Mouse (Mus musculus) olfactory bulb, adult 2 months (tissue): ENCODE results near the gene Avpr2.

Source experiments
- CTCF ChIP-seq: fragments of 200-500 bp; IDR thresholded peaks from 2 replicates; pipeline ENCODE4 v1.5.1; 2012; ENCODE audit warnings: low read depth, mild to moderate bottlenecking, low read length, moderate library complexity; ENCODE audit not compliant: insufficient read depth
- POLR2A ChIP-seq: fragments of 200-500 bp; IDR thresholded peaks from 2 replicates; pipeline ENCODE4 v1.6.1; 2012; ENCODE audit warnings: mild to moderate bottlenecking, low read depth, low read length, moderate library complexity; ENCODE audit not compliant: insufficient read depth

- TF ChIP-seq CTCF (no peak), POLR2A (no peak)
Measured at GRCm38 (mm10) chrX:73911588-73911987, 19.7 kb downstream of the Avpr2 start.
